Mouse (Mus musculus) left cerebral cortex, adult 11 months (tissue): ENCODE measurements around the gene Ppat.
"Not testable (repeated sequence)": the region's sequence is repeated elsewhere in the genome, so short reads cannot be mapped to it uniquely, and the experiment has no call there.

Experiments used
- DNase-seq: peaks from one replicate; pipeline ENCODE4 v3.0.0; 2022; ENCODE audit warnings: low spot score

Ppat gene

DNA sequence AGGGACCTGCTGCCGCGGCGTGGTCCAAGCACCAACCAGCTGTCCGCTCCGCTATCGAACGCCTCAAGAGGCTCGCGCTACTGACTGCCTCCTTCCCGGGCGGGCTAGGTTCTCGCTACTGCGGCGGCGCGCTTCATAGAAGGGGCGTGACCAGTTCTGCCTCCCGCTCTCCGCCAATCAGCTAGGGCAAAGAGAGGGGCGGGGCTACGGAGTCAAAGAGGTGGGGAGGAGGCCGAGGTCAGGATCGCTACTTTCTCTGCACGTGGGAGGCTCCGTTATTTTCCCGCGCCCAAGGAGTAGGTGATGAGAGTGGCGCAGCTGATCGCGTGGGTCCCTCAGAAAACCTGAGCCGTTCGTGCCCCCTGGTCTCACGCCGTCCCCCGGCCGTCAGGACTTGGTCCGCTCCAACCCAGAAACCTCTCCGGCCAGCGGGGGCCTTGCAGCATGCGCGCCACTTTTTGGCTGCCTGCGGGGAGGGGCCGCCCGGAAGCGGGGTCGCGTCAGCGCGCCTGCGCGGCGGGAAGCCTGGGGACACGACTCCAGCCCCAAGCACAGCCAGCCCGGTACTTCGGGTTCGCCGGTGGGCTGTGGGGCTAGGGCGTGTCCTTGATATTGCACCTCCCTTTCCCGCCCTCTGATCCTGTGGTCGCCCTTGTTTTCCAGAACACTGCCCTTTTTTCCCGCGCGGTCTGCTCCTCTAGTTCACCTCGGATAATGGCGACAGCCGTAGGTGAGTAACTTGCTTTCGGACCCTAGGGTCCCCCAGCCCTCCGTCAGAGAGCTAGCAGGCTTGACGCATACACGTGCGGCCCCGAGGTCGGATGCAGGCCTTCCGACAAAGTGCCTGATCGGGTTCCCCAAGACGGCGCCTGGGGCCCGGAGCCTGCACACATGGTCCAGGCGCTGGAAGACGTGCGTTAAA, at the start of gene Ppat, which contains the start of gene Paics:
Gene Ppat (minus strand): TSS at position 473 of the 922 bp plus-strand sequence.
Gene Paics (plus strand): TSS at position 202 of the 922 bp plus-strand sequence.
- DNase-seq, result peak; percentile 96

DNA sequence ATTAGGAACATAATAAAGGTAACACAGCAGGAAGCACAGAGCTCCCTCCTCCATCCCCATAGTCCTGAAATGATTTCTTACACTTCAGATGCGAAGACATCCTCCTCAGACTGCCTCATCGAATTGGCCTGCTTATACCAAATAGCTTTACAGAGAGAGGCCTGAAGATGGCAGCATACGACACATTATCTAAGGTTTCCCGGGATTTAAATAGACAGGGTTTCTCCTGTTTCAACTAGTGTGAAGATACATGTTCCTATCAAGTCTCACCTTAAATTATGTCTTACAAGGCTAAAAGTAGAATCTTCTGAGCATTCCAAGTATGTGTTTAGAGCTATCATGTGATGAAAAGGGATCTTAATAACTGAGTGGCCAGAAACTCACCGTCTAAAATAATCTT, 47.0 kb upstream of the Ppat start:
- peak; percentile 10 for DNase-seq

DNA sequence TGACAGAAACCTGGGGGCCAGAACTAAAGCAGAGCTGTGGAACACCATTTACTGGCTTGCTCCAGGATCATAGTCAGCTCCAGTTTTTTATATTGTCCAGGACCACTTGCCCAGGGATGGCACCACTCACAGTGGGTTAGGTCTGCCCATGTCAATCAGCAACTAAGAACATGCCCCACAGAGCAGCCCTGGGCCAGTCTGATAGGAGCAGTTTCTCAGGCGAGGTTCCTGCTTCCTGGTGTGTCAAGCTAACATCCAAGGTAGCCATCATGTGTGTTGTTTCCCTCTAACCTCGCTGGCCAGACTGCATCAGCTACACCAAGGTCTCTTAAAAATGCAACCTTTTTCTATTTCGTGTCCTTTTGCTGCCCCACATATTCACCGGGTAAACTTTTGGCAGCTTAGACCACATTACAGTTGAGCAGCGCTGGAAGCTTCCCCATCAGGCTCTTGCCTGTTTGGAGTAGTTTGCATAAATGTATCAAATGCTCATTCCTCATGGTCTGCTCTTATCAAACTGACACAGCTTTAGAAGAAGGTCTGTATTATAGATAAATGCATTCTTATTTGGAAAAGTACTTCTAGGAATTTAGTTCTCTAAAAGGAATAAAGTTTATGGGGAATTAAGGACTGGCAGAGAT, 41.9 kb upstream of the Ppat start:
- no peak for DNase-seq

DNA sequence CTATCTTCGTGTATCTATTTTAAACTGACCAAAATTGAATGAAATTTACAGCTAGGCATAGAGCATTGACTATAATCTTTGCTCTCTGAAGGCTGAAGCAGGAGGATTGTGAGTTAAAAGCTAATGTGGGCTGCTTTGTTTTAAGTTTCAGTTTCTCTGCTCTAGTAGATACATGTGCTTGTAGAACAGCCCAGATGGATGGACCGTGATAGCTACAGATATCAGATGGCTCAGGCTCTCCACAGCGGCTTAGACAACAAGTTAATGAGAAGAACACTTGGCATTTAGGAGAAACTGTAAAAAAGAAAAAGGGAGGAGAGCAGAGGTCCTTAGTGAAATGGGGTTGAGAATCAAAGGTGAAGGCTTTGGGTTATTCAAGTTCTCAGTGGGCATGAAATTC, 39.4 kb upstream of the Ppat start:
- DNase-seq, result no peak

DNA sequence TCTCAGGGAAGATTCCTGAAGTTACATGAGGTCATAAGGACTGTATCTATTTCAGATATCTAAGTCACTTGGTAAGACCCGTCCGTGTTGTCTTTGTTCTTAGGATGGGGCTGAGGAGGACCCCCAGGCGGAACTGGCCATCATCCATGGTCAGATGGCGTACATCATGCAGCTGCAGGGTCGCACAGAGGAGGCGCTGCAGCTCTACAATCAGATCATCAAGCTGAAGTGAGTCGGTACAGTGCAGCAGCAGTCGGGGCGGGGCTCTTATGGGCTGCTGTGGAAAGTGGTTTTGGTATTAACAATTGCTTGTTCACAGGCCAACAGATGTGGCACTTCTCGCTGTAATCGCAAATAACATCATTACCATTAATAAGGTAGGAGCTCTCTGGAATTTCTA, 32.6 kb upstream of the Ppat start:
- no peak for DNase-seq

DNA sequence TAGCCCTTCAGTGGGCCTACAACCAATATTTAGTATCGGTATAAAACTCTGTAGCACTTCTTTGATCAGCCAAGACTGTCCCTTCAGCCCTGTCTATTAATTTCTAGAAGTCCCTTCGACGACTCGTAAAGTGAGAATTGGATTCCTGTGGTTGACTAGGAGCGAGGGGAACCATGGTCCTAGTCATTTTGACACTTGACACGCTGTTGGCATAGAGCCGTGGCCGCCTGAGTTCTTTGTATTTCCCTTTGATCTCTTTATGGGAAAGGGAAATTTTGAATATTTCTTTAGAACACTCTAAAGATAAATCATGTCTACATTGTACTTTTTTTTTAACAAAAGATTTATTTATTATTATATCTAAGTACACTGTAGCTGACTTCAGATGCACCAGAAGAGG, 24.4 kb upstream of the Ppat start:
- no peak for DNase-seq

DNA sequence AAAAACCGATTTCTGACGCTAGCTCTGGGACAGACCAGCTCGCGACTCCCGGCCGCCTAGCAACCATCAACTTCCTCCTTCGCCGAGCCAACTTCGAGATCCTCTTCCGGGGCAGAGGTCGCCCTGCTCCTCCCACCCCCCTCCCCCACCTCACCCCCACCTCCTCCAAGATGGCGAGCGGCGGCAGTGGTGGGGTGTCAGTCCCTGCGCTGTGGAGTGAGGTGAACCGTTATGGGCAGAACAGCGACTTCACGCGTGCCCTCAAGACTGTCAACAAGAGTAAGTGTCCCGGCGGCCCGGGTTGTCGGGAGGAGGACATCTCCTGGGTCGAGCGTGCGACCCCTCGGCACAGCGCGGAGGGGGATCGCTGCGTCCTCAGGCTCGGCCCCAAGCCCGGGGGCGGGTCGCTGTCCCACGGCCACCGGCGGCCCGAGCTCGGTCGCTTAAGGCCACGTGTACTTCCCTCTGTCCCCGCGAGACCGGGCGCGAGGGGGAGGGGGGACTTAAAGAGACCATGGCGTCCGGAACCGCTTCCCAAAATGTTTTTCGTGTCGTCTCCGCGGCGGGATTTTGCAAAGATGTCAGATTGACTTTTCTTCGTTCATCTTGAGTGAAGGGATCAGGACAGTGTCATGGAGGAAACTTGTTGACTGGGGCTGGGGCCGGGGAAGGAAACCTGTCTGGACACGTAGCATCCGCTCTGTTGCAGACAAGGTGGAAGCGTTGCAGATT, 23.3 kb upstream of the Ppat start, which contains the start of gene Srp72:
Gene Srp72 (plus strand): TSS at position 130 of the 732 bp plus-strand sequence.
- peak; percentile 75 for DNase-seq

DNA sequence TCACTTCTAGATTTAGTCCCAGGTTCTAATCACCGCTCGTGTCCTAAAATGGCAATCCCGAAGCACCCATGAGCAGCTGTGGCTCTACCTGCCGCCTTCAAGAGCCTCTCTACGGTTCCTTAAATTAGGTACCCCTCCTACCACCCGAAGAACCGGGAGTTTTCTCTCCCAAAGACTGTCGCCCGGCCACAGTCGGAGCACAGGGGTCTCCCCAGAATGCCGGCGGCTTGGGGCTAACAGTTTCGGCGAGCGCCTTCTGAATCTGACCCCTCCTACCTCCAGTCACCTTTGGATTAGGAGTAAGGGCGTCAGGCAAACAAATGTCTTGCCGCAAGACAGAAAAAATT, 22.8 kb upstream of the Ppat start:
- no peak for DNase-seq

DNA sequence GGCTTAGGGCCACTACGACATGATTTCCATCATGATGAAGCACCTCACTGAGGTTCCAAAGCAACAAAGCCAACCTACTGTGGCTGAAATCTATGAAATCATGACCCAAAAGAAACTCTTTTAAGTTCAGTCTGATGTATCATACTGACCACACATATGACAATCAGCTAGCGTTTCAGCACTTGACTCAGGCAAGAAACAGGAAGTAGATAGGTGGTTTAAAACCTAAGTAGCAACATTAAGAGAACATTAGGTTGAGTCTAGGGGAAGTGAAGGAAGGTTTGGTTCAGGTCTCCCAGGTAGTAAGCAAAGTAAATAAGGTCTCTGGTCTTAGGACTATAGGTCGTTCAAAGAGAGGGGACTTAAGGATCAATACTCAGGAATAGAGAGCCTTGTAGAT, 22.1 kb upstream of the Ppat start:
- DNase-seq, result no peak

DNA sequence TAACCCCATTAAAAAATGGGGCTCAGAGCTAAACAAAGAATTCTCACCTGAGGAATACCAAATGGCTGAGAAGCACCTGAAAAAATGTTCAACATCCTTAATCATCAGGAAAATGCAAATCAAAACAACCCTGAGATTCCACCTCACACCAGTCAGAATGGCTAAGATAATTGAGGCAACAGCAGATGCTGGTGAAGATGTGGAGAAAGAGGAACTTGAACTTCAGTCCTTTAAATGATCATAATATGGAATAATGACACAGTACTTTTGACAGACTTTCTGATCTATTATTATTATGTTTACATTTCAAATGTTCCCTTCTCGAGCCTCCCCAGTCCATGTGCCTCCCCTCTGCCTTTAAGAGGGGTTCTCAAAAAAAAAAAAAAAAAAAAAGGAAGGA, 19.7 kb upstream of the Ppat start:
- DNase-seq, result not testable (repeated sequence)

DNA sequence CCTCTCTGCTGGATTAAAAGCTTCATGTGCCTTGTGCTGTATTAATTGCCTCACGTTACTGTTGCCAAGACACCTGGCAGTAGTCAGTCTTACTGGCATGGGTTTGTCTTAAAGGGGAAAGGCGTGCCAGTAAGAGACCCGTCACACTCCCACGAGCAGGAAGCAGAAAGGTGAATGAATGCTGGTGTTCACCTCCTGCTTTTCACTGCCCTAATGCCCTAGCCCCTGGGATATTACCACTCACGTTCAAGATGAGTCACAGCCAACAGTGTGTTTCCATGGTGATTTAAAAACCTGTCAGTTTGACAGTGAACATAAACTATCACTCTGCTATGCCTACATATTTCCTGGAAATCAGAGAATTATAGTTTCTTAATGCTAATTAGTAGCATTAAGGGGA, 17.9 kb upstream of the Ppat start:
- DNase-seq, result no peak

DNA sequence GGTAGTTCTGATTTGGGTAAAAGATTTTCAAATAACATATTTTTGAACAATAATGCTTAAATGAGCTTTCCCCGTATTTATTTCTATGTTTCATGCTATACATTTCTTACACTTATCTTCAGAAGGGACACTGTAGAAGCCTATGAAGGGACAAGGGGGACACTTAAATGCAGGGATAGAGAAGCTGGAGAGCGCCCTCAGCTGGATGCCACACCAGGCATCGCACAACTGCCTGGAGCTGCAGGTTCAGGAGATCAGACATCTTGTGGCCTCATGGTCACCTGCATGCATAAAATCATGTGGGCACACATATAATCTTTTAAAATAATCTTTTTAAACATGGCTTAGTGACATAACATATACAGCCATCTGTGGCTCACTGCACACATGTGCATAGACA, 13.3 kb upstream of the Ppat start:
- DNase-seq, result no peak

DNA sequence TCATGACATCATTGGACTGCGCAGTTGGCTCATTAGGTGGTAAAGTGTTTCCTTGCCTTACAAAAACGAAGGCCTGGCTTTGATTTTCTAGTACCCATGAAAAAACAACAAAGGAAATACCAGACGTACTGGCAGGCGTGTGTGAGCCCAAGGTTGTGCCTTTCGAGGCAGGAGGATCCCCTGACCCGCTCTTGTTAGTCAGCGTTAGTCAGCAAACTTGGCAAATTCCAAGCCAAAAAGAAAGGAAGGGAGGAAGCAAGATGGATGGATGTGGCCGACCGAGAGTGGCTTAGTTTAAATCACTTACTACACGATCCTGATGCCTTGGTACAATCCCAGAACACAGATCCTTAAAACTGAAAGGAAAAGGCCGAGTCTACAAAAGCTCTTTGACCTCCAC, 11.2 kb upstream of the Ppat start:
- no peak for DNase-seq

DNA sequence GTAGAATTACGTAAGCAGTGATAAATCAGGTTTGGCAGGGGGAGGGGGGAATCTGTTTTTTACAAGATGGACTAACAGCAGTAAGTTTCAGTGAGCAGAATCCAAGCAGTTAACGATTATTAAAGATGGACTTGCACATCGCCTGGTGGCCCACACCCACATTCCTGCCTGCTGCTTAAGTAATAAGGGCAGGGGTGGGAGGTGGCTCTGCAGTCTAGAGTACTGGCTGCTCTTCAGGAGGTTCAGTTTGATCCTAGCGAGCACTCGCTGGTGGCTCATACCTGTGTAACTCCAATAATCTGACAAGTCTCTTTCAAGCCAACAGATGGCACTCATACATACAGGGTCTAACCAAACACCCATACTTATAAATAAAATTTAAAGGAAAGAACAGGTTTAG, 8.2 kb upstream of the Ppat start:
- no peak for DNase-seq

DNA sequence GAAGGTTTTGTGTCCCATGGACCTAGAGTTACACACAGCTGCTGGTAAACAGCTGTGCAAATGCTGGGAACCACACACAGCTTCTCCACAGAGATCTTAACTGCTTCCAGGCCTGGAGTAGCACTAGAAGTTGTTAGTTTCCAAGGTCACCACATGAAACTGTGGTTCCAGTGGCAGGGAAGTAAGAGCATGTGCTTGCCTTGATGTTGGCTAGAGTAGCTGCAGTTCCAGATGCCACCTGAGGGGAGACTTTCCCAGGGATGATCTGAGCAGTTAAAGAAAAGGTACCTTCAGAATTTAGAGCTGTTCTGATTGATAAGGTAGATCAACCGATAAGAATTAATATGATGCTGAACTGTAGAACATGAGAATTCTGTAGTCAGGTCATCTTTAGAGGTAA, 6.6 kb upstream of the Ppat start:
- no peak for DNase-seq

DNA sequence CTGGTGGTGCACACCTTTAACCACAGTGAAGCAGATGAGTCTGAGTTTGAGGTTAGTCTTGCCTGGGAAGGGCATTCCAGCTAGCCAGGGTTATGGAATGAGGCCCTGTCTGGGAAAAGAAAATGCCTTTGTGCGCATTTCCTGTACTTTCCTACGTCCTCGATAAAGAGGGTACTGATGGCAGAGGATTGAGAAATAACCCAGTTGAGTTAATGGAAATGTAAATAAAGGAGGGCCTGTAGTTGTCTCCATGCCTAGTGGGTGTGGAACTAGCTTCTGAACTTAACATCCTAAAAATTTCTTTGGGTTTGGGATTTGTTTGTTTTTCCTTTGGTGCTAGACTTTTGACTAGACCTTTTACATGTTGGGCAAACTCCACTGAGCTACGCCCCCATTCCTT, 4.1 kb upstream of the Ppat start:
- no peak for DNase-seq

DNA sequence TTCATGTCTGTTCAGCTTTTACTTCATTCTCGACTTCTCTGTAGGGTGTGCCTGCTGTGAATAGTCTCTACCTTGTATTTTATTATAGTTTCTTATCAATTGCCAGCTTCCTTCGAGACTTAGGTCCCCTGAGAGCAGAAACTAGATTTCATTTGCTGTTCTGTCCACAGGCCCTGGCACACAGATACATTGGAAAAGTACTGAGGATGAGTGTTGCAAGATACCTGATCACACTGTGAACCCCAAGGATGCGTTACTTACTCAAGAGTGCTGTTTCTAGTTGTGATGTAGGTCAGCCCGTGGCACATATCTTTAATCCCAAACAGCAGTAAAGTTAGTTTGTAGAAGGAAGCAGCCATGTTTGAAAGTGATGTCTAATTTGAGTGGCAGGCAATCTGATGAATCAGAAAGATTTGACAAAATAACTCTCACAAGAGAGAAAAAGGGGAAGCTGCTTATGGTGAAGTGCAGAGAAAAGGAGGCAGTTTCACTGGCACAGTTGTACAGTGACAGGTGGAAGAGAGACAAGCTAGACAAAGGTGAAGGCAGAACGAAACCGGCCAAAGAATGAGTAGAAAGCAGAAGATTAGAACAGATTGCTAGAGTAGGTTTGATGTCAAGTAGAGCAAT, 3.0 kb upstream of the Ppat start:
- DNase-seq, result no peak

DNA sequence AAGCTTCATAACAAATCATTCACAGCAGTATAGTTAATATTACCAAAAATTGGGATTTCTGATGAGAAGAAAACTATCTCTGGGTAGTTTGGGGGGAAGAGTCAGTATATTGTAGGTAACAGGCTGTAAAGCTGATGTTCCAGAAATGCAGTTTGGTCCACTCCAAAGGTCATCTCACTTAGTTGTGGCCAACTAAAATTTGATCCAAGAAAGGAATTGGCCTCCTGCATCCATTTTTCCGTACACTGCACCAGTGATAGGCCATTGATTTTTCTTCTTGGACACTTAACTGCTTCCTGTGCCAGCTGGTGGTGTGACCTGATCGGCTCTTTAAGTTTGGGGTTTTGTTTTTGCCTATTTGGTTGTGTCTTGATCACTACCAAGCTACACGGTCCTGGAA, 2.4 kb upstream of the Ppat start:
- DNase-seq, result no peak

DNA sequence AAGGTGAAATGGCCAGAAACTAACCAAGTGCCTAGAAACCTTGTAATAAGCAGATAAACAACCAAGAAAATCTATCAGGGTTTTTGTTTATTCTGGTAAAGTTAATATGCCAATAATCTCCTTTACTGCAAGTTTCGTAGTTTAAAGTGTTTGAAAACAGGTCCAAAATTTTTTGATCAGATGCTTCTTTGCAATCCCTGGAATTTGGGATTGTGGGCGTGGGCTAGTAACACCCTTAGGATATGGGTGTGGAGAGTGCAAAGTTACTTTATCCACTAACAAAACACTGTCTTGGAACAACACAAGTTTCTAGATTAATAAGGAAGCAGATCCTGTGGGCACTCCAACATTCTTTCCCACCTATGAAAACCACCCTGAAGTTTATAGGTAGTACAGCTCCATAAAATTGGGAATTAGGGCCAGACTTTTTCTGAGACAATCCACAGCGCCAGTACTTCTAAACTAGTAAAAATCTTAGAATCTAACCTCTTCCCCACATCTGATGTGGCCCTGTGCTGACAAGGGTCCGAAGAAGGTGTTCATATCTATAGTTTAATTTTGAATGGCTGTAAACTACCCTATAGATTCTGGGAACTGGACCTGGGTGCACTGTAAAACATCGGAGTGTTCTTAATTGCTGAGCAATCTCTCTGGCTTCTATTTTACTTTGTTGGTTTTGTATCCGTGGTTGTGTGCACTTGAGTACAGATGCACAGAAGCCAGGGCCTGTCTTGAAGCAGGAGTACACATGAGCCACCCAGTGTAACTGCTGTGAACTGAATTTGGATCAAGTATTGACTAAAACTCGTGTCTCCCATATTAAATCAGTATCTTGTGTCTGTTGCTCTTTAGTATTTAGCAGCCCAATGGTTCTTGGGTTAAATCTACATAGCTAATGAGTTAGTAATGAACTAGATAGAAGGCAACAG, 998 bp upstream of the Ppat start:
- no peak for DNase-seq

DNA sequence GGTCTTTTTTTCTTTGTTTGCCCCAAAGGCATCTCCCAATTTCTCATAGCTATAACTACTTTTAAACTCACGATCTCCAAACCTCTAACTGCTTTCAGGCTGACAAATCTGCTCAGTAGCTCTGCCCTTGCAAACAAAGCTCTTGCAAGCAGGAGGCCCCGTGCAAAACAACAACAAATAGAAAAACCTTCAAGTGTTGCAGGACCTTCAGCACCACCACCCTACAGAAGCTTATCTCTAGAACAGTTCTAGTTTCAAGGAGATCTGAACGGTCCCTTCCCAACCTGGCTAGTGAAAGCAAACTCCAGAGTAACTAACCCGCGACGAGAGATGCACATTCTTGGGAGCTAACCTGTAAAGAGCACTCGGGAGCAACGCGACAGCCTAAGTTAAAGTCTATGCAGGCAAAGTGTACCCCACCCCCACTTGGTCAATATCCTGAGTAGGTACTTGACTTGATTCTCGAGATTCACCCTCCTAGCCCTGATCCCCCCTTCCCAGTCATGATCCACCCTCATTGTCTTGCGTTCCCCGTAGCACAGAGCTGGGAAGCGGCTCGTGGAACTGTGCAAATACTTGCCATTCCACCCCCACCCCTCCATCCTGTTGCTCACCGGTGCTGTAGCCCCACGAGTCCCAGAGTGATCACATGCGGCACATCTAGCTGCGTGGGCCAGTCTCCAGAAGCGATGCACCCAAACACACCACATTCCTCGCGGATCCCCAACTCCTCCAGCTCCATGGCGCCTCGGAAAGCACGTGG, 854 bp downstream of the Ppat start:
- no peak for DNase-seq

DNA sequence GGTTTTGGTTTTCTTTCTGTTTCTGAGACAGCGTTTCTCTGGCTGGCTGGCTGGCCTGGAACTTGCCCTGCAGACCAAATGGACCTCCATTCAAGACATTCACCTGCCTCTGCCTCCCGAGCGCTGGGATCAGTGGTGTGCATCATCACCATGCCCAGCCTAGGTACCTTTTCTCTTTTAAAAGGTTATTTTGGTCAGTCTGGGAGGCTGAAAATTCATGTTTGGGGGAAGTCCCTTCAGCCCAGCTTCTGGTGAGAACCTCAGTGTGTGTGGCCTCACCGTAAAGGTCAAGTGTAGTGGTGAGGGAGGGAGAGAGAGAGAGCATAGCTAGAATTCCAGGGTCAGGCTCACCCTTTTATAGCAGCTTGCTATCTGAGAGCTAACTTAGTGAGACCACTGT, 3.6 kb downstream of the Ppat start:
- no peak for DNase-seq
